Mouse (Mus musculus) CD4-positive, CD25-positive, alpha-beta regulatory T cell, adult 4 months (primary cell): ENCODE measurements at regions not wholly inside any gene's neighbourhood (a gene's known extent, or its start where the extent isn't known, plus 50 kb on each side); places are given as distances from the start of the nearest gene placed in this dataset.

Experiments used
- ATAC-seq: one replicate; pipeline ENCODE4 v1.8.0; 2017

- ATAC-seq, result peak; percentile 73
Measured at GRCm38 (mm10) chr5:64662476-64662875, 140.7 kb upstream of the Klf3 start.

- no peak for ATAC-seq
Measured at GRCm38 (mm10) chr5:64663766-64664165, 139.4 kb upstream of the Klf3 start.

GRCm38 (mm10) chr5:64665064-64665463 is 138.1 kb upstream of the Klf3 start:
- no peak for ATAC-seq

- ATAC-seq, result no peak
Measured at GRCm38 (mm10) chr5:64666256-64666655, 136.9 kb upstream of the Klf3 start.

GRCm38 (mm10) chr5:64667053-64667452 is 136.1 kb upstream of the Klf3 start:
- no peak for ATAC-seq

GRCm38 (mm10) chr5:64673861-64674260 is 129.3 kb upstream of the Klf3 start:
- no peak for ATAC-seq

GRCm38 (mm10) chr5:64676214-64676945 is 126.8 kb upstream of the Klf3 start:
- ATAC-seq, result peak; percentile 79

GRCm38 (mm10) chr5:64676946-64677588 is 126.1 kb upstream of the Klf3 start:
- peak; percentile 15 for ATAC-seq

- ATAC-seq, result peak; percentile 11
Measured at GRCm38 (mm10) chr5:64678706-64679105, 124.5 kb upstream of the Klf3 start.

- ATAC-seq, result no peak
Measured at GRCm38 (mm10) chr5:64679996-64680625, 123.1 kb upstream of the Klf3 start.

- no peak for ATAC-seq
Measured at GRCm38 (mm10) chr5:64681161-64681560, 122.0 kb upstream of the Klf3 start.

- no peak for ATAC-seq
Measured at GRCm38 (mm10) chr5:64682326-64682845, 120.8 kb upstream of the Klf3 start.

- ATAC-seq, result no peak
Measured at GRCm38 (mm10) chr5:64683419-64683818, 119.8 kb upstream of the Klf3 start.

- peak; percentile 80 for ATAC-seq
Measured at GRCm38 (mm10) chr5:64684275-64684674, 118.9 kb upstream of the Klf3 start.

GRCm38 (mm10) chr5:64690148-64690547 is 113.0 kb upstream of the Klf3 start:
- ATAC-seq, result peak; percentile 94

GRCm38 (mm10) chr5:64691406-64692100 is 111.6 kb upstream of the Klf3 start:
- ATAC-seq, result no peak

GRCm38 (mm10) chr5:64692335-64692734 is 110.9 kb upstream of the Klf3 start:
- no peak for ATAC-seq

GRCm38 (mm10) chr5:64693616-64694015 is 109.6 kb upstream of the Klf3 start:
- ATAC-seq, result no peak

GRCm38 (mm10) chr5:64694606-64695005 is 108.6 kb upstream of the Klf3 start:
- no peak for ATAC-seq

GRCm38 (mm10) chr5:64696099-64696498 is 107.1 kb upstream of the Klf3 start:
- ATAC-seq, result no peak

- ATAC-seq, result no peak
Measured at GRCm38 (mm10) chr5:64697466-64697865, 105.7 kb upstream of the Klf3 start.

- ATAC-seq, result no peak
Measured at GRCm38 (mm10) chr5:64698458-64699116, 104.6 kb upstream of the Klf3 start.
